Mouse (Mus musculus) C2C12 (cell line): ENCODE data around the gene Fbxo39. TPM values are rescaled to one million over a fixed set of nuclear protein-coding genes. Genes with fewer than 3 reads are reported as not detected.
A peak's percentile ranks its signal among the peaks of the same experiment; 100 is the strongest.

Experiments
- H3K27me3 ChIP-seq: one replicate; pipeline ENCODE4 v1.6.1; 2011; ENCODE audit not compliant: control insufficient read depth, insufficient read depth, insufficient read length
- H3K36me3 ChIP-seq: one replicate; pipeline ENCODE4 v1.6.1; 2011; ENCODE audit not compliant: control insufficient read depth, insufficient read depth
- H3K4me3 ChIP-seq: one replicate; pipeline ENCODE4 v1.5.1; 2011; ENCODE audit warnings: mild to moderate bottlenecking, control low read depth; ENCODE audit not compliant: poor library complexity, insufficient read depth, severe bottlenecking
- H3K79me2 ChIP-seq: one replicate; pipeline ENCODE4 v1.6.1; 2011; ENCODE audit not compliant: control insufficient read depth, insufficient read depth
- H3K79me3 ChIP-seq: one replicate; pipeline ENCODE4 v1.6.1; 2011; ENCODE audit warnings: low read depth, control low read depth
- H3ac ChIP-seq: one replicate; pipeline ENCODE3; 2011; ENCODE audit warnings: low read depth; ENCODE audit not compliant: control insufficient read depth, insufficient read length
- CEBPB ChIP-seq: IDR thresholded peaks from one replicate; pipeline ENCODE4 v1.6.1; 2011; ENCODE audit warnings: low read depth, mild to moderate bottlenecking, control low read depth, moderate library complexity
- CTCF ChIP-seq: IDR thresholded peaks from one replicate; pipeline ENCODE4 v1.5.1; 2011; ENCODE audit not compliant: control insufficient read depth, insufficient read depth, insufficient read length
- FOSL1 ChIP-seq: IDR thresholded peaks from one replicate; pipeline ENCODE4 v1.8.0; 2011; ENCODE audit warnings: mild to moderate bottlenecking, low read length; ENCODE audit not compliant: poor library complexity, insufficient read depth, severe bottlenecking
- MAX ChIP-seq: IDR thresholded peaks from one replicate; pipeline ENCODE4 v1.6.1; 2011; ENCODE audit warnings: mild to moderate bottlenecking, control low read depth
- MYOD1 ChIP-seq: IDR thresholded peaks from one replicate; pipeline ENCODE4 v1.6.1; 2011; ENCODE audit warnings: low read depth; ENCODE audit not compliant: control insufficient read depth, insufficient read length
- MYOG ChIP-seq: IDR thresholded peaks from one replicate; pipeline ENCODE4 v1.6.1; 2011; ENCODE audit not compliant: control insufficient read depth, insufficient read length; ENCODE audit errors: extremely low read depth
- USF1 ChIP-seq: IDR thresholded peaks from one replicate; pipeline ENCODE4 v1.6.1; 2011; ENCODE audit warnings: low read depth, mild to moderate bottlenecking, control low read depth, moderate library complexity
- polyA plus RNA-seq: library from polyadenylated mRNA; unstranded; fragments of >200 nt; fragmentation: generic; extraction: Trizol; gene quantifications from one replicate; pipeline ENCODE4 v1.2.1, GENCODE M21; 2012; ENCODE audit warnings: missing spikeins

The Fbxo39 gene
- polyA plus RNA-seq, 1 experiment: not detected

DNA sequence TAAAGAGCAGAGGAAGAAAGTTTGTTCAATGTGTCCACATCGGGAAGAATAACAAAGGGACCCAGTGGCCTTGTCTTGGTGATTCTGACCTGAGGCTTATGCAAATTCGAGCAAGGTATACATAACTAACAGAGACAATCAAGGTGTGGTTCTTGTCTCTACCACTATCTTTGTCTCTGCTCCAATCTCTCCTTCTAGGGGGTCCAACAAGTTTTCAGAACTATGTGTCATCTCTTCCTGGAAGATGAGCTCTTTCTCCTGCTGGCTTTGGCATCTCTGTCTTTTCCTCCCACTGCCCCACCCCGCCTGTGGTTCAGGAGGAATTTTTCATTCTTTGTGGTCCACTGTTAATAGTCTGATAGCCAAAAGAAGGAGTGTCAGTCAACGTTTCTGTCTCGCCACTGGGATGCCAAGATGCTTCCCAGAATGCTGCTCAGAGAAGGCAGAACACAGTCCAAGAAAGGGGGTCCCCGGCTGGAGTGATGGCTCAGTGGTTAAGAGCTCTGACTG, 28.2 kb upstream of the Fbxo39 start:
- Histone ChIP-seq H3ac (no peak overlapping the region), H3K36me3 (no peaks in the 10 kb centered on the region), H3K79me2 (no peaks in the 10 kb centered on the region), H3K79me3 (no peaks in the 10 kb centered on the region), H3K4me3 (no peak overlapping the region), H3K27me3 (no peaks in the 10 kb centered on the region)
- TF ChIP-seq MYOD1 (no peak), CEBPB (no peak), MAX (no peak), CTCF (no peak), FOSL1 (no peak)

DNA sequence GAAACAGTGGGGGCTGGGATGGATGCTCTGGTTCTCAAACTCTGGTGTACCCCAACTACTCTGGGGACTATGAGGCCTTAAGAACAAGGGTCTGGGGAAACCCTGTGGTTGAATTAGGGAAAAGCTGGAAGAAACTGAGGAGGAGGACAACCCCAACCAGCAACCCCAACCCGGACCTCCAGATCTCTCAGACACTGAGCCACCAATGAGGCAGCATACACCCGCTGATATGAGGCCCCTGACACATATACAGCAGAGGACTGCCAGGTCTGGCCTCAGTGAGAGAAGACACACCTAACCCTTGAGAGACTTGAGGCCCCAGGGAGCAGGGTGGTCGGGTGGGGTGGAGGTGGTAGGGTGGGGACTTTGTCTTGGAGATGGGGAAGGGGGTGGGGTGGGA, 27.6 kb upstream of the Fbxo39 start:
- H3K36me3 ChIP-seq: no peaks in the 10 kb centered on the region
- TF ChIP-seq MAX (no peak), USF1 (no peak), MYOG (no peak), CEBPB (no peak), MYOD1 (no peak), FOSL1 (no peak)
- no peaks in the 10 kb centered on the region for H3K79me2 ChIP-seq
- H3K79me3 ChIP-seq: no peaks in the 10 kb centered on the region
- no peak overlapping the region for H3K4me3 ChIP-seq
- no peak overlapping the region for H3ac ChIP-seq
- H3K27me3 ChIP-seq: no peaks in the 10 kb centered on the region

DNA sequence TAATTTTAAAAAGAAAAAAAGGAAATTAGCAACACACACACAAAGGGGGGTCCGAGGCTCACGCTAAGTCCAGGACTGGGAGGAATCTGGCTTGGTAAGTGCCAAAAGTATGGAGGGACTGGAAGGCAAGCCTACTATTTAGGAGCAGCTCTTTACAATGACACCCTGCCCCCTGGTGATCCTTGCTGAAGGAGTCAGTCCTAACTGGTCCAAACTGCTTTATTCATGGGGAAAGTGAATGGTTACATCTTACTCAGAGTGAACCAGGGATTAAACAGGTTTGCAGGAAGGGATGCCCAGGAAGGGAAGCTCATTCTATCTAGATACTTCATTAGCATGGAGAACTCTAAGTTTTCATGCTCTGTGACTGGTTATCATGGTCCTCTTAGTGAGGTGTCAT, 27.1 kb upstream of the Fbxo39 start:
- no peaks in the 10 kb centered on the region for H3K79me2 ChIP-seq
- no peak overlapping the region for H3ac ChIP-seq
- no peaks in the 10 kb centered on the region for H3K79me3 ChIP-seq
- TF ChIP-seq FOSL1: no peak
- no peak for TF ChIP-seq USF1
- TF ChIP-seq CEBPB: no peak
- no peak for TF ChIP-seq CTCF
- no peak for TF ChIP-seq MYOD1
- TF ChIP-seq MAX: no peak
- TF ChIP-seq MYOG: no peak
- no peak overlapping the region for H3K4me3 ChIP-seq
- no peaks in the 10 kb centered on the region for H3K27me3 ChIP-seq
- H3K36me3 ChIP-seq: no peaks in the 10 kb centered on the region

DNA sequence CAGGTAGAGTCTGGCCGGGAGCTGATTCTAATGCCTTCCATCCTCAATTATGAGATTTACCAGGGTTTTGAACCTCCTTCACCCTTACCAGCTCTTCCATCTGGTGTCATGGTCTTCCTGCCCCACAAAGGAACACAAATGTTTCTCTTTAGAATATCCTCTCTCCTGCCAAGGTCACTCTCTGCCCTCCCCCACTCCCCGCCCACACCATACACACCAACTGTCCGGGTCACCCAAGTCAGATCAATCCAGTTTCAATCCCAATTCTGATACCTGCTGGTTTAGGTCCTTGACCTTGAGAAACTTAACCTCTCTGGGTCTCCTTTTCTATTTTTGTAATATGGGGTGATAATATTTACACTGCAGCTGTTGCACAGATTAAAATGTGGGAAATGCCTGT, 26.7 kb upstream of the Fbxo39 start:
- Histone ChIP-seq H3K79me3 (no peaks in the 10 kb centered on the region), H3ac (no peak overlapping the region), H3K4me3 (no peak overlapping the region), H3K79me2 (no peaks in the 10 kb centered on the region), H3K36me3 (no peaks in the 10 kb centered on the region), H3K27me3 (no peaks in the 10 kb centered on the region)
- TF ChIP-seq MYOG (no peak), FOSL1 (no peak), CTCF (no peak), MYOD1 (no peak), MAX (no peak), CEBPB (no peak), USF1 (no peak)

GRCm38 (mm10) chr11:72293116-72293515, 21.1 kb upstream of the Fbxo39 start:
- Histone ChIP-seq H3K79me3 (no peaks in the 10 kb centered on the region), H3K79me2 (no peaks in the 10 kb centered on the region), H3K27me3 (no peaks in the 10 kb centered on the region), H3ac (no peak overlapping the region), H3K36me3 (no peaks in the 10 kb centered on the region), H3K4me3 (no peak overlapping the region)
- TF ChIP-seq CEBPB: no peak
- no peak for TF ChIP-seq MAX

DNA sequence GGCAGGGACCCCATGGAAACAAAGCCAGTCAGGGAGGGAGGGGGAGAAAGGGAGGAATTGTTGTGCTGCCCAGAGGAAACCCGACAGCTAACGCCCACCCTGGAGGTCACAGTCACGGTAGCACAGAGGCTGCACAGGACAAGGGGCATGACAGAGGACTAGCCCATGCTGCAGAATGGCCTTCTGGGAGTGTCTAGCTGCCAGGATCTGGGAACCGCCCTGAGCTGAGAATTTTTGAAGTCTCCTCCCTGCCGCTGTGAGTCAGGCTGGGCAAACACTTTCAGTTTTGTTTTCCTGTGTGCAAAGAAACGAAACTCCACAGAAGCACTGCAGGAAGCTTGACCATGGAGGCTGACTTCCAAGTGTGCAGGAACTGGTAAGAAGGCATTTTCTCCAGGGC, 12.9 kb upstream of the Fbxo39 start, which contains the start of gene Xaf1:
Gene Xaf1 (plus strand): TSS at position 296 of the 400 bp plus-strand sequence.
- no peak for TF ChIP-seq USF1
- no peak for TF ChIP-seq CTCF
- TF ChIP-seq MYOG: no peak
- no peak for TF ChIP-seq CEBPB
- TF ChIP-seq MYOD1: no peak
- no peak for TF ChIP-seq FOSL1
- no peak for TF ChIP-seq MAX
- no peak within 1 kb of the TSS for H3ac ChIP-seq
- H3K36me3 ChIP-seq: no peaks in the 10 kb centered on the region
- no peaks in the 10 kb centered on the region for H3K79me2 ChIP-seq
- no peaks in the 10 kb centered on the region for H3K79me3 ChIP-seq
- H3K4me3 ChIP-seq: peak within 1 kb of the TSS; percentile 21
- no peaks in the 10 kb centered on the region for H3K27me3 ChIP-seq
